Mouse (Mus musculus): ENCODE data around the gene Cyp4x1.

- TF ChIP-seq CTCF (IDR thresholded peaks at IDR 0.05; ENCODE audit: borderline replicate concordance, extremely low read depth, insufficient read depth, insufficient read length) (no peak), POLR2A (IDR thresholded peaks at IDR 0.05; ENCODE audit: borderline replicate concordance, extremely low read depth, insufficient read depth, insufficient read length, poor library complexity, severe bottlenecking) (no peak)
Measured at GRCm38 (mm10) chr4:115090592-115090991, 43.5 kb downstream of the Cyp4x1 start.

Measured in brain, embryonic 14.5 days (tissue).